Mouse (Mus musculus): Measurements from ENCODE around the gene Ildr2. TPM values are rescaled to one million over a fixed set of nuclear protein-coding genes. Genes with fewer than 3 reads are reported as not detected.
A peak's percentile ranks its signal among the peaks of the same experiment; 100 is the strongest.

The Ildr2 gene
- total RNA-seq (2014; rRNA removed) (24.4 and 38.1 TPM in 2 replicates), polyA plus RNA-seq (2015; fragmentation: Nextera tagmentation; extraction: Ambion mirVana) (3.2 and 6.4 TPM in 2 replicates)

DNA sequence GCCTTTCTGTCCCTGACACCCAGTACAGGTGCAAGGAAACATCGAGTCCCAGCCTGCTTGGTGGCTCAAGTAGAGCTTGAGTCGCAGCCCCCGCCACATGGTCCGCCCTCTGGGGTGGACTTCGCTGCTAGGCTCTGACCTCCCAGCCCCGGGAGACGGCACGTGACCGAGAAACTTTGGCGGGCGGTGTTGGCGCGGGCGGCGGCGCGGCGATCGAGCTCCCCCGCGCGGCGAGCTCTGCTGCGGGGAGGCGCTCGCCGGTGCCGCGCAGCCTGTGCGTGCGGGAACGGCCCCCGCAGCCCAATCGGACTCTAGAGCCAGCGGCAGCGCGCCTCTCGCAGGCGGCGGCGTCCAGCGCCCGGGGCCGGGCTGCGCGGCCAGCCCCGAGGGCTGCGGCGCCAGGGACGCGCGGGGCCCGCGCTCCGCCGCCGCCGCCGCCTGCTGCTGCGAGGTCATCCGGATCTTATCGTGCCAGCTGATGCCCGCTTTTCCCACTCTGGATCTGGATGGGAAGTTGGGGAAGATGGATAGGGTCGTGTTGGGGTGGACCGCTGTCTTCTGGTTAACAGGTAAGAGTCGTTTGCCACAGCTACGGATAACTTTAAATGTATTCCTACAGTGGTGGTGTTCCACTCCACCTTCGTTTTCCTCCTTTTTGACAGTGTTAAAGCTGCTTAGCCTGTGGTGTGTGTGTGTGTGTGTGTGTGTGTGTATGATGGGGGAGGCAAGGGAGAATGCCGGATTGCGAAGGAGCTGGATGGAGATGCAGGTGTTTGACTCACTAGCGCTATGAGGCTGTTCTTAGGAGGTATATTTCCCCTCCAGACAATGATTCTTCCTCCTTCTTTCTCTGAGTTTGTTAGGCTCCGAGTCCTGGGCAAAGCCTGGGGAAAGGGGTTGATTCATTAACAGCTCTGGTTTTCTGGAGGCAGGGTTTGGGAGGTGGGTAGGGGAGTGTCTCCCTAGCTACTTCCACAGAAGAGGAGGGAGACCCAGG, at the start of gene Ildr2:
TSS of gene Ildr2 (plus strand) at position 242 of the 997 bp plus-strand sequence.
- Histone ChIP-seq H3K27ac (ENCODE audit: low read depth, low read length) (peak within 1 kb of the TSS; percentile 66), H3K36me3 (ENCODE audit: insufficient read depth) (no peaks in the 10 kb centered on the region), H3K4me2 (ENCODE audit: low read depth) (peak within 1 kb of the TSS; percentile 88), H3K9ac (peak within 1 kb of the TSS; percentile 59), H3K9me3 (ENCODE audit: low read length) (no peaks in the 10 kb centered on the region), H3K27me3 (ENCODE audit: insufficient read depth, low read length) (no peaks in the 10 kb centered on the region), H3K4me1 (ENCODE audit: insufficient read depth) (0 out of 2 replicates have a peak, but pooled peaks cover 9% of the 10 kb centered on the region), H3K4me3 (ENCODE audit: low read depth, low read length) (peak within 1 kb of the TSS; percentile 64)
- ATAC-seq, result peak; percentile 74
- WGBS, result 2% methylated on average over 72 of the region's 72 CpGs
- peak; percentile 63 for DNase-seq
- TF ChIP-seq CTCF (IDR thresholded peaks at IDR 0.05; ENCODE audit: low read depth), result peak; percentile 53

DNA sequence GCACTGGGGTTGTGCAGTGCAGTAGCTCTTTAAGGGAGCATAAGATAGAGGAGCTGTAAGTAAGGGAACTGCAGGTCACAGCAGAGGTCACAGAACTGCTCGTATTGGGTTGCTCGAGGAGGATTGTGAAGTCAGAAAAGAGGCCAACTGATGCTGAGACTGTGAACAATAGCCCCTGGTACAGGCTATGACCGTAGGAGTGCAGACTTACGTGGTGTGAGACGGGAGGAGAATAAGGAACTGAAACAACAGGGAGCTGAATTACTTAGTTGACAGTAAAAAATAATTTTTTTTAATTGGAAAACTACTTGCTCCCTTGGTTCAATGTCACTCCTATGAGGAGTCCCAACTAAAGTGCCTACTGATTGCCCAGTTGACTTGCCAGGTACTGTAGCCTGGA, 49.8 kb upstream of the Ildr2 start:
- Histone ChIP-seq H3K27ac (ENCODE audit: low read depth, low read length) (no peak overlapping the region), H3K4me3 (ENCODE audit: low read depth, low read length) (no peak overlapping the region), H3K4me1 (ENCODE audit: insufficient read depth) (no peaks in the 10 kb centered on the region), H3K27me3 (ENCODE audit: insufficient read depth, low read length) (no peaks in the 10 kb centered on the region), H3K9me3 (ENCODE audit: low read length) (no peaks in the 10 kb centered on the region), H3K9ac (no peak overlapping the region), H3K4me2 (ENCODE audit: low read depth) (no peak overlapping the region), H3K36me3 (ENCODE audit: insufficient read depth) (no peaks in the 10 kb centered on the region)
- no peak for TF ChIP-seq CTCF (IDR thresholded peaks at IDR 0.05; ENCODE audit: low read depth)
- DNase-seq (no peak), ATAC-seq (no peak)
- 36% methylated on average over 5 of the region's 5 CpGs for WGBS

DNA sequence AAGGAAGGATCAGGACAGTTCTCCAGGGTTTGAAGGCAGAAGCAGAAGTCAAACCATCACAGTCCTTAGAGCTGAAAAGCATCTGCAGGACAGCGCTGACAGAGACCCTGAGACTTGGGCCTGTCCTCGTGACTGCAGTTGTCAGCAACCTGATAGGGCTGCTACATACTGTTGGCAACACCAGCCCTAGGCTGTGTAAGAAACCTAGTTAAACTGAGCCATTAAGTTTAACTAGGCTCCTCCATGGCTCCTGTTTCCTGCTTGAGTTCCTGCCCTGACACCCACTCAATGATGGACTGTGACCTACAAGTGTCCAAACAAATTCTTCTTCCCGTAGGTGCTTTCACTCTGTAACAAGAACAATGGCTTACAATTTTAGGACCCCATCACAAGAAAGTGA, 48.8 kb upstream of the Ildr2 start:
- no peak for ATAC-seq
- no peak for TF ChIP-seq CTCF (IDR thresholded peaks at IDR 0.05; ENCODE audit: low read depth)
- no peak overlapping the region for H3K4me3 ChIP-seq (ENCODE audit: low read depth, low read length)

DNA sequence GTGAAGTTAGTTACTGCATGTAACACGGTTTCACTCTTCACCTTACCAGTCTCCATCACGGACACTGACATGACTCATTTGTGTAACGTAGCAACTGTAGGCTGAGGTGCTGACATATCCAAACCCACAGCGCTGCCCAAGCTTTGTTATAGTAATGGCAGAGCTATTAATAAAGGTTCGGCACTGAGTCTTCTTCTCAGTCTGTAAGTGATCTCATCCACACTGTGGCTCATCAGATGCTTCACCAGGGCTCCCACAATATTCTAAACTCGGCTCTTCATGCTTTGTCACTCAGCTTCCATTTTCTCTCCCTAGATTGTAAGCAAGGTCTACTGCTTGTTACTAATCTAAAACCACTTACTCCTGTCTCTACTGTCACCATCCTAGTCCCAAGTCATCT, 44.6 kb upstream of the Ildr2 start:
- ATAC-seq, result no peak
- no peak for DNase-seq
- no peaks in the 10 kb centered on the region for H3K9me3 ChIP-seq (ENCODE audit: low read length)
- H3K27ac ChIP-seq (ENCODE audit: low read depth, low read length), result no peak overlapping the region
- no peaks in the 10 kb centered on the region for H3K27me3 ChIP-seq (ENCODE audit: insufficient read depth, low read length)
- TF ChIP-seq CTCF (IDR thresholded peaks at IDR 0.05; ENCODE audit: low read depth), result no peak
- no peak overlapping the region for H3K4me2 ChIP-seq (ENCODE audit: low read depth)
- H3K36me3 ChIP-seq (ENCODE audit: insufficient read depth), result no peaks in the 10 kb centered on the region
- H3K4me3 ChIP-seq (ENCODE audit: low read depth, low read length), result no peak overlapping the region
- no peaks in the 10 kb centered on the region for H3K4me1 ChIP-seq (ENCODE audit: insufficient read depth)
- no peak overlapping the region for H3K9ac ChIP-seq
- 85% methylated on average over 6 of the region's 6 CpGs for WGBS

More for the DNA sequence above, 48.8 kb upstream of the Ildr2 start:
- no peak overlapping the region for H3K9ac ChIP-seq
- no peaks in the 10 kb centered on the region for H3K4me1 ChIP-seq (ENCODE audit: insufficient read depth)
- no peak overlapping the region for H3K4me2 ChIP-seq (ENCODE audit: low read depth)
- no peaks in the 10 kb centered on the region for H3K9me3 ChIP-seq (ENCODE audit: low read length)
- H3K27ac ChIP-seq (ENCODE audit: low read depth, low read length), result no peak overlapping the region
- H3K27me3 ChIP-seq (ENCODE audit: insufficient read depth, low read length), result no peaks in the 10 kb centered on the region
- no peaks in the 10 kb centered on the region for H3K36me3 ChIP-seq (ENCODE audit: insufficient read depth)
- WGBS, result 85% methylated on average over 3 of the region's 3 CpGs
- no peak for DNase-seq

DNA sequence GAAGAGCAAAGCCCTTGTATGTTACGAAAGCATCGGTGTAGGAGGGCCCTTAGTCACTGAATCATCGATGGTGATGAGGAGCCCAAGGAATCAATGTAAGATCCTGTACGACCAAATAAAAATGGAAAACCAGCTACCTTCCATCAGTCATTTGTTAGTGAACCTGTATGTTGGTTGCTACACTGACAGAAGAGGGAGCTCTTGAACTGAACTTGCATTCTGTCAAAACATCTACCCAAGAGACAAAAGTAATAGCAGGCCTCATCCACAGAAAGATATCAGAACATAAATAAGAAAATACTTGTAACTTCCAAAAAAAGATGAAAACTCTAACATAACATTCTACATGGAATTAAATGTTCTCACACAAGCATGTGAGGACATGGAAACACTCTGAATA, 39.8 kb upstream of the Ildr2 start:
- Histone ChIP-seq H3K4me1 (ENCODE audit: insufficient read depth) (no peaks in the 10 kb centered on the region), H3K36me3 (ENCODE audit: insufficient read depth) (no peaks in the 10 kb centered on the region), H3K9me3 (ENCODE audit: low read length) (no peaks in the 10 kb centered on the region), H3K4me3 (ENCODE audit: low read depth, low read length) (no peak overlapping the region), H3K27ac (ENCODE audit: low read depth, low read length) (no peak overlapping the region), H3K4me2 (ENCODE audit: low read depth) (no peak overlapping the region), H3K27me3 (ENCODE audit: insufficient read depth, low read length) (no peaks in the 10 kb centered on the region), H3K9ac (no peak overlapping the region)
- TF ChIP-seq CTCF (IDR thresholded peaks at IDR 0.05; ENCODE audit: low read depth), result peak; percentile 50
- ATAC-seq (no peak), DNase-seq (peak; percentile 7)
- WGBS, result 81% methylated on average over 4 of the region's 4 CpGs

DNA sequence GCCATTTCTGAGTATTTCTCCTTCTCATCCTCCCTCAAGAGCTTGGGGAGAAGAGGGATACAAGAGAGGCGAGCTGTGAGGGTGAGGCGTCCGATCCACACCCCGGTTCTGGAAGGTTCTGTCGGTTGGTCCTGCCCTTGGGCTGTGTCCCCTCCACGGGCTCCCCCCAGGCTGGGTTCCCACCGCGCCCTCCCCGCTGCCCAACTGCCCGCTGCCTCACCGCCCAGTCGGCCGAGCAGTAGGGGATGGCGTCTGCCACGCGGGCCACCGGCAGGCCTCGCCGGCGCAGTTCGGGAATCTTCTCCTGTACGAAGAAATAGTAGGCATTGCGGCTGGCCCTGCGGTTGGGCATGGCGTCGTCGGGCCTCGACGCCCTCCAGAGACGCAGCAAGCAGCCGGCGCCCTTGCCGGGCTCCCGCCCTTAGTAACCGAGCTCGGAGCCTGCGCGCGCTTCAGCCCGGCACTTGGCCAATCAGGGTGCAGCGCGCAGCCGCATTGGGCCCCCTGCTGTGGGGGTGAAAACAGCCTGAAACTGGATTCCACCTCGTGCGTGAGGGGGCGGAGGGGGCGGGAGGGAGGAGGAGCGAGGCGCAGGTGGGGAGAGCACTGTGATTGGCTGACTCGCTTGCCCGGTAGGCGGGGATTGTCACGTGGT, 15.5 kb upstream of the Ildr2 start, which contains the start of gene Mael:
TSS of gene Mael (minus strand) at position 433 of the 655 bp plus-strand sequence.
- no peaks in the 10 kb centered on the region for H3K27me3 ChIP-seq (ENCODE audit: insufficient read depth, low read length)
- no peak within 1 kb of the TSS for H3K4me2 ChIP-seq (ENCODE audit: low read depth)
- DNase-seq, result no peak
- no peaks in the 10 kb centered on the region for H3K9me3 ChIP-seq (ENCODE audit: low read length)
- no peaks in the 10 kb centered on the region for H3K4me1 ChIP-seq (ENCODE audit: insufficient read depth)
- H3K36me3 ChIP-seq (ENCODE audit: insufficient read depth), result no peaks in the 10 kb centered on the region
- no peak within 1 kb of the TSS for H3K4me3 ChIP-seq (ENCODE audit: low read depth, low read length)
- H3K9ac ChIP-seq, result no peak within 1 kb of the TSS
- no peak within 1 kb of the TSS for H3K27ac ChIP-seq (ENCODE audit: low read depth, low read length)
- TF ChIP-seq CTCF (IDR thresholded peaks at IDR 0.05; ENCODE audit: low read depth), result no peak
- no peak for ATAC-seq
- 93% methylated on average over 53 of the region's 53 CpGs for WGBS
